Mouse (Mus musculus) heart, embryonic 16.5 days (tissue): ENCODE data around the gene Nthl1. TPM values are rescaled to one million over a fixed set of nuclear protein-coding genes. Genes with fewer than 3 reads are reported as not detected.

ENCODE experiments used
- ATAC-seq: fragments of 200-750 bp; cut with Nextera tagmentation; replicated peaks from 2 replicates; pipeline ENCODE4 v1.8.0; 2017; ENCODE audit warnings: moderate number of reproducible peaks; ENCODE audit not compliant: insufficient read depth, low FRiP score; ENCODE audit errors: extremely low read depth
- H3K27ac ChIP-seq: fragments of 300-500 bp; sonication (generic); 2 replicates; pipeline ENCODE4 v1.5.1; 2014; ENCODE audit warnings: mild to moderate bottlenecking, low read length, control low read depth, moderate library complexity
- H3K27me3 ChIP-seq: fragments of 300-500 bp; sonication (generic); 2 replicates; pipeline ENCODE4 v1.6.1; 2014; ENCODE audit warnings: low read length, mixed read lengths; ENCODE audit not compliant: control insufficient read depth, insufficient read depth
- H3K36me3 ChIP-seq: fragments of 300-500 bp; sonication (generic); 2 replicates; pipeline ENCODE4 v1.6.1; 2014; ENCODE audit not compliant: control insufficient read depth, insufficient read depth
- H3K4me1 ChIP-seq: fragments of 300-500 bp; sonication (generic); 2 replicates; pipeline ENCODE4 v1.6.1; 2014; ENCODE audit warnings: low read length, mixed read lengths; ENCODE audit not compliant: control insufficient read depth, insufficient read depth
- H3K4me2 ChIP-seq: fragments of 300-500 bp; sonication (generic); 2 replicates; pipeline ENCODE4 v1.6.1; 2014; ENCODE audit warnings: low read depth, mild to moderate bottlenecking, control low read depth, low read length
- H3K4me3 ChIP-seq: fragments of 300-500 bp; sonication (generic); 2 replicates; pipeline ENCODE4 v1.5.1; 2014; ENCODE audit warnings: mild to moderate bottlenecking, control low read depth, low read length
- H3K9ac ChIP-seq: fragments of 300-500 bp; sonication (generic); 2 replicates; pipeline ENCODE4 v1.6.1; 2014; ENCODE audit warnings: low read length, control low read depth
- H3K9me3 ChIP-seq: fragments of 300-500 bp; sonication (generic); replicated peaks from 2 replicates; pipeline ENCODE4 v1.6.1; 2016; ENCODE audit warnings: low read length; ENCODE audit not compliant: control insufficient read depth
- WGBS: fragments of 180-500 bp; shearing (Covaris S2); extraction: QIAGEN DNeasy Blood & Tissue Kit; methylation state at CpG from one replicate; pipeline ENCODE4 v1.1.7; 2014; 5-methylcytosine and 5-hydroxymethylcytosine counted together
- polyA plus RNA-seq: library from polyadenylated mRNA; unstranded; fragments of >200 nt; fragmentation: Nextera tagmentation; extraction: Ambion mirVana; gene quantifications from 2 replicates; pipeline ENCODE4 v1.2.1, GENCODE M21; 2015

Gene Nthl1
- polyA plus RNA-seq, 1 experiment from 2014 or later = 11.2 TPM

DNA sequence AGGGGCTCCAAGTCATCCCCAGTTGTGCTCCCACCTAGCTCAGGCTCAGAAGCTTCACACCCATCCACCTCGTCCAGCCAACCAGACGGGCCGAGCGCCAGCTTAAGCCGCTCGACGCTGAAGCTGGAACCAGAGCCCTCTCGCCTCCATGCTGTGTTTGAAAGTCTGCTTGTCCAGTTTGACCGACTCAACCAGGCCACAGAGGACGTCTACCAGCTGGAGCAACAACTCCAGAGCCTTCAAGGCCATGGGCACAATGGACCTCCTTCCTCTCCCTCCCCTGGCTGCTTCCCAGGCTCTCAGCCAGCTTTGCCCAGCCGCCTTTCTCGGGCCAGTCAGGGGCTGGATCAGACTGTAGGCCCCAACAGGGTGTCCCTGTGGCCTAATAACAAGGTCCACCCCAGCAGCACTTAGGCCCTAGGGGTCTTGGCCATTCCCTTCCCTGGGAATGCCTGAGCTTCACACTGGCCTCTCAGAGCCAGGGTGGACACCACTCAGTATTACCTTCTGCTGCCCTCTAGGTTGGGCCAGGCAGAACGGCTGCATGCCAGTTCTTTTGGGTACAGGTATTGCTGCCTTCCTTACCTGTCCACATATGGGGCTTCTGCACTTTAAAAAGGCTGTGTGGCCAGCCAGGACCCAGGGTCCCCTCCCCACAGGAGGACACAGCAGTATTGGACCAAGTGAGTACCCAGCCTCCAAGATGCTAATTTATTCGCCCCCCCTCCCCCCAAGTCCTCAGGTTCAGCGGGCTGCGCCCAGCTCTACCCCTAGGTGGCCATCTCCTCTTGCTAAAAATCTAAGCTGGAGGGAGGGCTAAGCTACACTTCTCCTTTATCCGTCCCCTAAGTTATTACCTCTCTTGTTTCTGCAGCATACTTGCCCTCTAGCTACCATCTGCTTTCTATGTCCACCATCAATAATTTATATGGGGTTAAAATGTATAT is 37.1 kb upstream of the Nthl1 start:
- no peak for ATAC-seq
- 70% methylated on average over 17 of the region's 17 CpGs for WGBS
- H3K27ac ChIP-seq = no peak overlapping the region

DNA sequence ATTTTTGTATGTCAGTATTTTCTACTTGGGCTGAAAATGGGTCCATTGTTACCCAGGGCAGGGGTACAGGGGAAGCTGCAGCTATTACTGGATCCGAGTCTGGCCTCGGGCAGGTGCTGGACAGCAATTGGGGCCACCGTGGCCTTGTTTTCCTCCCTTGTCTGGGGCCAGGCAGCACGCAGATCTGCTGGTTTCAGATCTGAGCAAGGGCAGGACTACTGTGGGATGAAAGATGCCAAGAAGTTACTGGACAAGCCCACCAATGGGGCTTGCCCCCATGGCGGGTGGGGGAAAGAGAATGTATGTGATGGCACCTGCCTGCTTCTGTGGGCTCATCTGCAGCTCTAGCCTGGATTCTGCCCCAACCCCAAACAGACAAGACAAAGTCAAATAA is 36.4 kb upstream of the Nthl1 start:
- ATAC-seq = no peak
- Histone ChIP-seq H3K4me2 (no peak overlapping the region), H3K27ac (no peak overlapping the region), H3K36me3 (peaks cover 56% of the 10 kb centered on the region), H3K27me3 (no peaks in the 10 kb centered on the region), H3K9ac (no peak overlapping the region), H3K4me3 (no peak overlapping the region), H3K9me3 (no peaks in the 10 kb centered on the region), H3K4me1 (no peaks in the 10 kb centered on the region)
- 75% methylated on average over 5 of the region's 5 CpGs for WGBS

More for the DNA sequence above, 37.1 kb upstream of the Nthl1 start:
- Histone ChIP-seq H3K27me3 (no peaks in the 10 kb centered on the region), H3K4me1 (no peaks in the 10 kb centered on the region), H3K4me2 (no peak overlapping the region), H3K36me3 (peaks cover 54% of the 10 kb centered on the region), H3K4me3 (no peak overlapping the region), H3K9me3 (no peaks in the 10 kb centered on the region), H3K9ac (no peak overlapping the region)

DNA sequence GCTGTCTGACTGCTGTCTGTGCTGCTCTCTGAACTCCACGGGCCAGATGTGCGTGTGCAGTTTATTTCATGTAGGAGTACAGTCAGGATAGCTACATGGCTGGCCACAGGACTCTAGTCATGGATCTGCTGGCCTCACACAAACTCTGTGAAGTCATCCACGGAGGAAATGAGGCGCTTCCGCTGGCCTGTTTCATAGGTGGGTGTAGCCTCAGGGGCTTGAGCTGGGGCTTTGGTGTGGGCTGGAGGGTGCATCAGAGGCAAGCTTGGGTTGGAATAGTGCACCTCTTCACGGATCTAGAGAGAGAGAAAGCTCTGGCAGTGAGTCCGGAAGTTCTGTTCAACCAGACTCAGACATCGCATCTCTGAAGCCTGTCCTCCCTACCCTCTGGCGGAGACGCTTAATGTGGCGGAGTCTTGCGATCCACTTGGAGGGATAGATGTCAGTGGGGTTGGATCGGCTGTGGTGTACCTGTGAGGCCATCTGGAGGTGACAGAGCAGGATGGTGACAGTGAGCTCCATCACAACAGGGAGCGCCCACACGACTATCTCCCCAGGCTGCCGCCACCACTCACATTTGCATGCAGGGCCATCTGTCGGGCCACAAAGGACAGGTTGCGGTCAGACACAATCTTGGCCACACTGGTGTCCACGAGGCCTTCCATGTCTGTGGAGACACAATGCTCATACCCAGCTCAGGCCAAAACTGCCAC is 35.9 kb upstream of the Nthl1 start:
- Histone ChIP-seq H3K4me2 (no peak overlapping the region), H3K27me3 (no peaks in the 10 kb centered on the region), H3K9ac (no peak overlapping the region), H3K4me1 (no peaks in the 10 kb centered on the region), H3K36me3 (peaks cover 58% of the 10 kb centered on the region), H3K9me3 (no peaks in the 10 kb centered on the region), H3K27ac (no peak overlapping the region), H3K4me3 (no peak overlapping the region)
- no peak for ATAC-seq
- WGBS = 89% methylated on average over 19 of the region's 19 CpGs

DNA sequence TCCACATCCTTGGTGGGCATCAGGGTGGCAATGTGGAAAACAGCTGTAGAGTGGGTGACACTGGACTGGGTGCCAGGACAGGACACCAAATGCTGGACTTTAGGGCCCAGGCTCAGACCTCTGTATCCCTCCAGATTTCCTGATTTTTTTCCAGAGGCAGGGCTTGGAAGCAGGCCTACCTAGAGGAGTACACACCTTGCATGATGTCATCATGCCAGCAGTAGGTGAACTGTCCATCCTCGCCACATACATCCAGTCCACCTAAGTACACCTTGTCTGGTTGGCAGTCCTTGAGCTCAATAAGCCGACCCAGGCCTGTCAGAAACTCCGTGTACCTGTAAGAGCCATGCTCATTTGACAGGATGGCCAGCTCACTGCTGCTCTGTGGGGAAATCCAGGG is 34.5 kb upstream of the Nthl1 start:
- Histone ChIP-seq H3K4me2 (no peak overlapping the region), H3K9ac (no peak overlapping the region), H3K4me1 (no peaks in the 10 kb centered on the region), H3K27me3 (no peaks in the 10 kb centered on the region), H3K9me3 (no peaks in the 10 kb centered on the region), H3K36me3 (peaks cover 65% of the 10 kb centered on the region), H3K27ac (no peak overlapping the region), H3K4me3 (no peak overlapping the region)
- 90% methylated on average over 3 of the region's 3 CpGs for WGBS
- no peak for ATAC-seq

DNA sequence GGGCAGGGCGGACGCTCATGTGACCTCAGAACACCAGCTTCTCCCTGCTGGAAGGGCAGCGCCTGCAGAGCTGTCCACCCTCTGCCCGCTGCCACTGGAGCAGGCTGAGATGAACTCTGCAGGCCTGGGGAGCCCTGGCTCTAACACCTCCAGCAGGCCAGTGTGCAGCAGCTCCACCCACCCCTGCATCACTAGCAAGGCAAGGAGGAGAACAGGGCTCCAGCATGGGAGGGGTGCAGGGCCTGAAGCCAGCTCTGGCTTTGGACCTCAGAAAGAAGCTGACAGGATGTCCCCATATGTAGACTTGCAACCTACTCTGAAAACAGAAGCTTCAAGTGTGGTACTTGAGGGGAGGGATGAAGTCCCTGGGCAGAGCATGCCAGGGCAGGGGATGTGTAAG is 32.0 kb upstream of the Nthl1 start:
- 80% methylated on average over 4 of the region's 4 CpGs for WGBS
- H3K4me2 ChIP-seq = no peak overlapping the region
- H3K4me3 ChIP-seq = no peak overlapping the region
- no peaks in the 10 kb centered on the region for H3K4me1 ChIP-seq
- no peak overlapping the region for H3K27ac ChIP-seq
- no peak for ATAC-seq
- H3K36me3 ChIP-seq = peaks cover 61% of the 10 kb centered on the region
- H3K9me3 ChIP-seq = no peaks in the 10 kb centered on the region
- no peaks in the 10 kb centered on the region for H3K27me3 ChIP-seq
- H3K9ac ChIP-seq = no peak overlapping the region

DNA sequence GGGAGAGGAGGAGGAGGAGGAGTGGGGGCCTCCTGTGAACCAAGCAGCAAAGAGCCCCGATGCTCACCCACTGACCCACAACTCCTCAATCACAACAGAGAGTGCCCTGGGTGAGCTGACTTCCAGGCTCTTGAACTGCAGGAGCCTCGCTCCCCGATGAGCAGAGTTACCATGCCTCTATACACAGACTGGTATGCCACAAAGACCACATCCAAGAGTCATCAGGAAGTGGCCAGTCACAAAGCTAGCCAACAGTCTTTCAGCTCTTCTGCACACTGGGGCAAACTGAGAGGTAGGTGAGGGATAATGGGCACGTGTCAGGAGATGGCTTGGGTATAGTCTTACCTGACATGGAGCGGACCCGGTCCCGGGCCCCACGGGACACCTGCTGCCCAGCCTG is 28.5 kb upstream of the Nthl1 start:
- Histone ChIP-seq H3K4me3 (no peak overlapping the region), H3K9me3 (no peaks in the 10 kb centered on the region), H3K4me2 (no peak overlapping the region), H3K27ac (no peak overlapping the region), H3K27me3 (no peaks in the 10 kb centered on the region), H3K4me1 (no peaks in the 10 kb centered on the region), H3K9ac (no peak overlapping the region), H3K36me3 (peaks cover 62% of the 10 kb centered on the region)
- 90% methylated on average over 8 of the region's 8 CpGs for WGBS
- no peak for ATAC-seq

DNA sequence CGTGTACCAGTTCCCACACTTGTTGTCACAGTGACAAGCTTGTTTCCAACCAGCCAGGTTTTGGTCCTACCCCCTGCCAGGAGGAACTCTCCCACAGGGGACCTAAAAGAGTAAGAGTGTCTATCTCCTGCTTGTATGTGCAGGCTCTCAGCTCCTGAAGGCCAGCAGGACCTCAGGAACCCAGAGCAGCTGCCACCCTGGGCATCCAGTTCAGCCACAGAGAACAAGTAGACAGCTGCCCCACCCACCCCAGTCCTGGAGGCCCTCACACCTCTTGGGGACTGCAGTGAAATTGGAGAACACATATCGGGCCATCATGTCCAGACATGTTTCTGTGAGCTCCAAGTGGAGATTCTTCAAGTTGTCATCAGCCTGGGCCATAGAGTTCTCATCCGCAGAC is 27.9 kb upstream of the Nthl1 start:
- no peak overlapping the region for H3K9ac ChIP-seq
- no peak overlapping the region for H3K4me2 ChIP-seq
- H3K4me3 ChIP-seq = no peak overlapping the region
- H3K27me3 ChIP-seq = no peaks in the 10 kb centered on the region
- no peaks in the 10 kb centered on the region for H3K9me3 ChIP-seq
- no peaks in the 10 kb centered on the region for H3K4me1 ChIP-seq
- 70% methylated on average over 3 of the region's 3 CpGs for WGBS
- H3K27ac ChIP-seq = no peak overlapping the region
- no peak for ATAC-seq
- H3K36me3 ChIP-seq = peaks cover 56% of the 10 kb centered on the region

DNA sequence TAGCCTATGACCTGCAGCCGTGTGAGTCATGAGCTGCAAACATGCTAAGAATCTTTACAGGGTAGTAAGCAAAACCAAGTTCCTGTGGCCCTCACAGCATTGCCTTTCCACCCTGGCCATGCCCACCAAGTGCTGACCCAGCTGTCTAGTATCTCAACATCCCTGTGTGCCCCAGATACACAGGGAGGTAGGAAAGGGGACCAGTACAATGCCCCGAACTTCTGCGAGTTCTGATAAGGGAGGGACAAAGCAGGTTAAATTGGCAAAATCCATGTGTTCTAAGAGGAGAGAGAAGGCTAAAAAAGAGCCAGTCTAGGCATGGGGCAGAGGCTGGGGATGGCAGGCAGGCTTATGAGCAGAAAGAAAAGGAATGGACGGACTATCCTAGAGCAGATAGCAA is 24.1 kb upstream of the Nthl1 start:
- no peak for ATAC-seq
- Histone ChIP-seq H3K4me2 (no peak overlapping the region), H3K27ac (no peak overlapping the region), H3K36me3 (peaks cover 43% of the 10 kb centered on the region), H3K4me1 (peaks cover 4% of the 10 kb centered on the region; the same call in 1 of the 2 replicates), H3K27me3 (no peaks in the 10 kb centered on the region), H3K9me3 (no peaks in the 10 kb centered on the region), H3K9ac (no peak overlapping the region), H3K4me3 (no peak overlapping the region)
- 85% methylated on average over 4 of the region's 4 CpGs for WGBS

DNA sequence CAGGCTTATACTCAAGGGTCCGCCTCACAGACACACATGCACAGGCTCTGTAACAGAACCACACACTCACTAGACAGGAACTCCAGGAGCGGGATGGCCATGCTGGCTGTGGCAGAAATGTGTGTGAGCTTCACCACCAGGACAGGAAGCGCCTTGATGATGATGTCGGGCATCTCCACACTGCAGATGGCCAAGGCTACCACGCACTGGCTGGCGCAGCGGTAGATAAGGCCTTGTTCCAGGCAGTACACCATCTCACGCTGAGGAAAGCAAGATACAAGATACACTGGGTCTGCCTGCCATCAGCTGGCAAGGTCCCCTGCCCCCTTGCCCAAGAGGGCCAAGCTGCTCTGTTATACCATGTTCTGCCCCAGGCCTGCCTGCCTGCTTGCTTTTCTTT is 23.6 kb upstream of the Nthl1 start:
- H3K4me3 ChIP-seq = no peak overlapping the region
- no peaks in the 10 kb centered on the region for H3K9me3 ChIP-seq
- H3K4me1 ChIP-seq = peaks cover 4% of the 10 kb centered on the region; the same call in 1 of the 2 replicates
- no peak overlapping the region for H3K4me2 ChIP-seq
- peaks cover 48% of the 10 kb centered on the region for H3K36me3 ChIP-seq
- H3K27me3 ChIP-seq = no peaks in the 10 kb centered on the region
- WGBS = 77% methylated on average over 8 of the region's 8 CpGs
- H3K9ac ChIP-seq = no peak overlapping the region
- no peak for ATAC-seq
- no peak overlapping the region for H3K27ac ChIP-seq
